Mouse (Mus musculus) thymus, postnatal 14 days (tissue): Measurements from ENCODE around the gene Rpl23a.
"Not testable (repeated sequence)": the region's sequence is repeated elsewhere in the genome, so short reads cannot be mapped to it uniquely, and the experiment has no call there.

Source experiments
- DNase-seq: peaks from one replicate; pipeline ENCODE4 v3.0.0; 2021

Gene Rpl23a

GRCm38 (mm10) chr11:78182961-78183844, at the start of gene Rpl23a:
Gene Rpl23a, minus strand, starts transcription at chr11:78183584.
- peak; percentile 80 for DNase-seq

- DNase-seq: no peak
Measured at GRCm38 (mm10) chr11:78231518-78231917, 48.1 kb upstream of the Rpl23a start.

GRCm38 (mm10) chr11:78223586-78223985, 40.2 kb upstream of the Rpl23a start:
- DNase-seq: no peak

- peak; percentile 41 for DNase-seq
Measured at GRCm38 (mm10) chr11:78215709-78216317, 32.4 kb upstream of the Rpl23a start.

- no peak for DNase-seq
Measured at GRCm38 (mm10) chr11:78213086-78213817, 29.9 kb upstream of the Rpl23a start.

- no peak for DNase-seq
Measured at GRCm38 (mm10) chr11:78211513-78211912, 28.1 kb upstream of the Rpl23a start.

GRCm38 (mm10) chr11:78210615-78211014, 27.2 kb upstream of the Rpl23a start:
- no peak for DNase-seq

- no peak for DNase-seq
Measured at GRCm38 (mm10) chr11:78209886-78210285, 26.5 kb upstream of the Rpl23a start.

- DNase-seq: no peak
Measured at GRCm38 (mm10) chr11:78207190-78207589, 23.8 kb upstream of the Rpl23a start.

GRCm38 (mm10) chr11:78205361-78206206, 22.2 kb upstream of the Rpl23a start:
- no peak for DNase-seq

- DNase-seq: no peak
Measured at GRCm38 (mm10) chr11:78204287-78204686, 20.9 kb upstream of the Rpl23a start.

GRCm38 (mm10) chr11:78202372-78202771, 19.0 kb upstream of the Rpl23a start:
- DNase-seq: no peak

- no peak for DNase-seq
Measured at GRCm38 (mm10) chr11:78195101-78195863, 11.9 kb upstream of the Rpl23a start.

- DNase-seq: peak; percentile 64
Measured at GRCm38 (mm10) chr11:78194411-78195100, 11.2 kb upstream of the Rpl23a start.

- DNase-seq: no peak
Measured at GRCm38 (mm10) chr11:78193113-78193512, 9.7 kb upstream of the Rpl23a start, which contains the start of gene Proca1. Gene Proca1, plus strand, starts transcription at chr11:78193392.

- DNase-seq: no peak
Measured at GRCm38 (mm10) chr11:78190041-78190440, 6.7 kb upstream of the Rpl23a start.

- no peak for DNase-seq
Measured at GRCm38 (mm10) chr11:78189234-78190040, 6.1 kb upstream of the Rpl23a start.

- DNase-seq: peak; percentile 22
Measured at GRCm38 (mm10) chr11:78188331-78189233, 5.2 kb upstream of the Rpl23a start, which contains the start of gene Rab34. Gene Rab34, plus strand, starts transcription at chr11:78188430.

GRCm38 (mm10) chr11:78184702-78185101, 1.3 kb upstream of the Rpl23a start:
- not testable (repeated sequence) for DNase-seq
